Mouse (Mus musculus) liver, embryonic 13.5 days (tissue): ENCODE measurements around the gene Ctps. TPM values are rescaled to one million over a fixed set of nuclear protein-coding genes. Genes with fewer than 3 reads are reported as not detected.

Experiments used
- ATAC-seq: fragments of 200-750 bp; cut with Nextera tagmentation; 2 replicates; pipeline ENCODE4 v1.8.0; 2017; ENCODE audit warnings: low read depth, mild to moderate bottlenecking, moderate number of reproducible peaks, moderate library complexity
- DNase-seq: peaks from one replicate; pipeline ENCODE4 v3.0.0; 2022
- H3K27ac ChIP-seq: fragments of 300-500 bp; sonication (generic); 2 replicates; pipeline ENCODE4 v1.5.1; 2015; ENCODE audit warnings: moderate library complexity, mild to moderate bottlenecking, inconsistent platforms
- H3K27me3 ChIP-seq: fragments of 300-500 bp; sonication (generic); 2 replicates; pipeline ENCODE4 v1.6.1; 2015; ENCODE audit warnings: mild to moderate bottlenecking, inconsistent platforms
- H3K36me3 ChIP-seq: fragments of 300-500 bp; sonication (generic); 2 replicates; pipeline ENCODE4 v1.6.1; 2015; ENCODE audit warnings: mild to moderate bottlenecking, inconsistent platforms
- H3K4me1 ChIP-seq: fragments of 300-500 bp; sonication (generic); replicated peaks from 2 replicates; pipeline ENCODE4 v1.6.1; 2015; ENCODE audit warnings: inconsistent platforms
- H3K4me2 ChIP-seq: fragments of 300-500 bp; sonication (generic); 2 replicates; pipeline ENCODE4 v1.6.1; 2015; ENCODE audit warnings: inconsistent platforms, mild to moderate bottlenecking, moderate library complexity
- H3K4me3 ChIP-seq: fragments of 300-500 bp; sonication (generic); replicated peaks from 2 replicates; pipeline ENCODE4 v1.5.1; 2015; ENCODE audit warnings: mild to moderate bottlenecking, inconsistent platforms
- H3K9ac ChIP-seq: fragments of 300-500 bp; sonication (generic); 2 replicates; pipeline ENCODE4 v1.6.1; 2015; ENCODE audit warnings: mild to moderate bottlenecking, inconsistent platforms
- H3K9me3 ChIP-seq: fragments of 300-500 bp; sonication (generic); replicated peaks from 2 replicates; pipeline ENCODE4 v1.6.1; 2016; ENCODE audit warnings: inconsistent platforms
- WGBS: fragments of 180-500 bp; shearing (Covaris S2); methylation state at CpG from one replicate; pipeline ENCODE4 v1.1.7; 2015; ENCODE audit not compliant: insufficient replicate concordance; 5-methylcytosine and 5-hydroxymethylcytosine counted together
- polyA plus RNA-seq: library from polyadenylated mRNA; unstranded; fragments of >200 nt; fragmentation: Nextera tagmentation; extraction: Ambion mirVana; gene quantifications from 2 replicates; pipeline ENCODE4 v1.2.1, GENCODE M21; 2015

Gene Ctps
- polyA plus RNA-seq, 1 experiment from 2014 or later, result 50.2 TPM

- Histone ChIP-seq H3K27me3 (no peaks in the 10 kb centered on the region), H3K4me2 (no peak overlapping the region), H3K27ac (no peak overlapping the region), H3K4me1 (no peaks in the 10 kb centered on the region), H3K9ac (no peak overlapping the region), H3K9me3 (no peaks in the 10 kb centered on the region), H3K36me3 (peaks cover 50% of the 10 kb centered on the region), H3K4me3 (no peak overlapping the region)
- ATAC-seq (no peak), DNase-seq (no peak)
- WGBS, result 60% methylated on average over 4 of the region's 4 CpGs
These were observed 52.7 kb downstream of the Ctps start for GRCm38 (mm10) chr4:120517335-120517734.

DNA sequence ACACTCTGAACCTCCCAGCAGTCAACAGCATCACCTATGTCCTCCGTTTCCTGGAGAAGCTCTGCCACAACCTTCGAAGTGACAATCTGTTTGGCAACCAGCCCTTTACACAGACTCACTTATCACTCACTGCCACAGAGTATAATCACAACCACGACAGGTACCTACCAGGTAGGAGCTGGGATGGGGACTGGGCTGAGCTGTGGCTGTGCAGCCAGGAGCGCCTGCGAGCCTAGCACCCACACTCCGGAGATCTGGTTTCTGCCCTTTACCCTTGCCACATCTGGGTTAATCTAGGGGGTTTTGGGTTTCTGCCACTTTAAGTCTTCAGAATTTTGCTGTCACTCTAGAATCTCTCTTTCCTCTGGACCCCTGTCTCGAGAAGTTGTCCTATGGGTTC, 53.2 kb downstream of the Ctps start:
- WGBS, result 87% methylated on average over 7 of the region's 7 CpGs
- Histone ChIP-seq H3K9ac (no peak overlapping the region), H3K4me3 (no peak overlapping the region), H3K27me3 (no peaks in the 10 kb centered on the region), H3K4me1 (no peaks in the 10 kb centered on the region), H3K36me3 (peaks cover 46% of the 10 kb centered on the region), H3K27ac (no peak overlapping the region), H3K4me2 (no peak overlapping the region), H3K9me3 (no peaks in the 10 kb centered on the region)
- DNase-seq (no peak), ATAC-seq (no peak)

DNA sequence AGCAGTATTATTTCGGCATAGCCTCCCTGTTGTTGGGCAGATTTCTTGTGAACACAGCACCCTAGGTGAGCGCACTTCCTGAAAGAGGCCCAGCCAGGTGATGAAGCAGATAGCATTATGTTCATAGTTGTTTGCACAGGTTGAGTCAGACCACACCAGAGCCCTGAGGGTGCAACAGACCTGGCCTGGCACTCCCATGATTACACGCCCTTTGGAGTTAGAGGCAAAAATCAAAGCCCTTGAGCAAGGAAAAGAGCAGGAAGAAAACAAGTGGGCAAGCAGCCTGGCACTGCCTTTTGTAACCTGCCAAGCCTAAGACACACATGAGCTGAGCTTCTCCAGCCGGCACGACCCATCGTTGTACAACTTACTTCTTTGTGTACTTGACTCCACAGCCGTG, 53.6 kb downstream of the Ctps start:
- Histone ChIP-seq H3K9ac (no peak overlapping the region), H3K4me3 (no peak overlapping the region), H3K27ac (no peak overlapping the region), H3K9me3 (no peaks in the 10 kb centered on the region), H3K36me3 (peaks cover 46% of the 10 kb centered on the region), H3K27me3 (no peaks in the 10 kb centered on the region), H3K4me2 (no peak overlapping the region), H3K4me1 (no peaks in the 10 kb centered on the region)
- DNase-seq, result no peak
- no peak for ATAC-seq
- 85% methylated on average over 7 of the region's 7 CpGs for WGBS

- Histone ChIP-seq H3K4me1 (no peaks in the 10 kb centered on the region), H3K4me3 (no peak overlapping the region), H3K4me2 (no peak overlapping the region), H3K9me3 (no peaks in the 10 kb centered on the region), H3K27ac (no peak overlapping the region), H3K9ac (no peak overlapping the region), H3K36me3 (peaks cover 58% of the 10 kb centered on the region), H3K27me3 (no peaks in the 10 kb centered on the region)
- no peak for DNase-seq
- WGBS, result 87% methylated on average over 2 of the region's 2 CpGs
- ATAC-seq, result no peak
These were observed 55.7 kb downstream of the Ctps start for GRCm38 (mm10) chr4:120514366-120514765.

- Histone ChIP-seq H3K9me3 (no peaks in the 10 kb centered on the region), H3K36me3 (peaks cover 54% of the 10 kb centered on the region), H3K9ac (no peak overlapping the region), H3K27ac (no peak overlapping the region), H3K4me2 (no peak overlapping the region), H3K4me1 (no peaks in the 10 kb centered on the region), H3K4me3 (no peak overlapping the region), H3K27me3 (no peaks in the 10 kb centered on the region)
- ATAC-seq (no peak), DNase-seq (no peak)
- 78% methylated on average over 4 of the region's 4 CpGs for WGBS
These were observed 58.9 kb downstream of the Ctps start for GRCm38 (mm10) chr4:120511203-120511602.

GRCm38 (mm10) chr4:120506955-120507354, 63.1 kb downstream of the Ctps start:
- Histone ChIP-seq H3K9me3 (no peaks in the 10 kb centered on the region), H3K4me2 (no peak overlapping the region), H3K4me1 (no peaks in the 10 kb centered on the region), H3K36me3 (peaks cover 41% of the 10 kb centered on the region), H3K27me3 (no peaks in the 10 kb centered on the region), H3K27ac (no peak overlapping the region), H3K9ac (no peak overlapping the region), H3K4me3 (no peak overlapping the region)
- WGBS, result 74% methylated on average over 1 of the region's 1 CpGs
- no peak for DNase-seq
- no peak for ATAC-seq

Other genes starting within 250 kb of the Ctps start
- 12.8 and 13.3 TPM in 2 replicates for gene Scmh1, start 165.0 kb downstream of the Ctps start, polyA plus RNA-seq
- gene Slfnl1, start 38.0 kb downstream of the Ctps start, polyA plus RNA-seq, result not detected in 2 replicates
- gene Gm8439, start 18.5 kb upstream of the Ctps start, polyA plus RNA-seq, result not detected in 2 replicates
- gene Cited4, start 96.3 kb upstream of the Ctps start, polyA plus RNA-seq, result 124 and 128 TPM in 2 replicates
- 0.08 and 0.10 TPM in 2 replicates for gene Kcnq4, start 178.3 kb upstream of the Ctps start, polyA plus RNA-seq